Mouse (Mus musculus): ENCODE measurements at regions not wholly inside any gene's neighbourhood (a gene's known extent, or its start where the extent isn't known, plus 50 kb on each side); places are given as distances from the start of the nearest gene placed in this dataset.

GRCm38 (mm10) chr13:82883368-82883767 lies 620.5 kb upstream of the Mef2c start:
- no peak for TF ChIP-seq POLR2A (IDR thresholded peaks at IDR 0.05; ENCODE audit: insufficient read depth, low read depth, low read length)
- TF ChIP-seq CTCF (IDR thresholded peaks at IDR 0.05; ENCODE audit: insufficient read depth, low read depth, low read length) = no peak

Data from olfactory bulb, adult 2 months (tissue).